ENCODE assay signal across 8 mouse cellular contexts in the genomic region with DNA sequence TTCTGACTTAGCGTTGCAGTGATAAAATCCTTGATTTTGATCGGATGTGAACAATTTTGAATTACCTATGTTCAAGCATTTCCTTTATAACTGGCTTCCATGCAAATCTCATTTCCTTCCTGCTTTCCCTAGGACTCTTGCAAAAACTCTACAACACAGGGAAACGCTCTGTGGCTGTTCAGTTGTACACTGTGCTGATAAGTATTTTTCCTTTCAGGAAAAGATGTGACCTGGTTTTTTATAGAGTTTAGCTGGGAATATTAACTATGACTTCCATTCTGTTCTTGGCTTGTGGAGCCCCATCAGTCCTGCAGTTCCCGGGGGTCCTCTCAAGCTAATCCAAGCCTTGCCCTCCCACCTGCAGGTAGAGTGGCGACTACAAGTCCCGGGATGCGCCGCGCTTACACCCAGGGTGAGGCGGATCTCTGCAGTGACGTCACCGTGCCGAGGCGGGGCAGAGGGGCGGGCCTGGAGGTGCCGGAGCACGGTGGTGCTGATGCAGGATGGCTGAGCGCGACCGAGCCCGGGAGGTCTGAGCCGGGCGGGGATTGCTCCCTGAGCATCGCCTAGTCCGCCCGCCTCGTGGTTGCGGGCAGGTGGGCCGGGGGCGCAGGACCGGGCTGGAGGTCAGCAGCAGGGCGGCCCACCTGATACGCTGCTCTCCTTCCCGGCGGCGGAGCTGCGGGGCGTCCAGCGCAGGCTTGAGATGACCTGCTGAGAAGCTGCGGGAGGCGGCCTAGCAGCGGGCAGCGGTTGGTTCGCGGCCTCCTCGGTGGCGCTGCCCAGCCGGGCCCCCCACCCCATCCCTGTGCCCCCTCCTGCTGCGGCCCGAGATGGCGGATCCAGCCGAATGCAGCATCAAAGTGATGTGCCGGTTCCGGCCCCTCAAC. TPM values are rescaled to one million over a fixed set of nuclear protein-coding genes. Genes with fewer than 3 reads are reported as not detected.
DNase-seq lines count a peak whose midpoint lies in the region; ATAC-seq and TF ChIP-seq lines count a peak whose summit lies in the region.

Kif5c (plus strand) TSS at position 470 of the 890 bp plus-strand sequence.

- peak within 1 kb of the TSS; percentile 69 for H3K9ac ChIP-seq in embryonic facial prominence, embryonic 14.5 days (ENCODE audit: low read depth, low read length)
- peak within 1 kb of the TSS; percentile 97 for H3K9ac ChIP-seq in midbrain, embryonic 12.5 days (replicated peaks)

- no peak for TF ChIP-seq POLR2A in bone marrow, adult 2 months (IDR thresholded peaks at IDR 0.05; ENCODE audit: borderline replicate concordance, control insufficient read depth, low read depth, low read length)
- no peak for TF ChIP-seq POLR2A in kidney, adult 2 months (IDR thresholded peaks at IDR 0.05; ENCODE audit: low read depth, low read length)

- WGBS in bone marrow, adult 2 months: 5% methylated on average over 54 of the region's 54 CpGs
- WGBS in embryonic facial prominence, embryonic 14.5 days: 8% methylated on average over 34 of the region's 54 CpGs
- 4% methylated on average over 54 of the region's 54 CpGs for WGBS in kidney, adult 2 months
- WGBS in limb, embryonic 10.5 days: 6% methylated on average over 53 of the region's 54 CpGs
- WGBS in midbrain, embryonic 12.5 days: 6% methylated on average over 50 of the region's 54 CpGs

- ATAC-seq in embryonic facial prominence, embryonic 14.5 days (ENCODE audit: low read depth): peak; percentile 97
- ATAC-seq in midbrain, embryonic 12.5 days (ENCODE audit: low FRiP score, low read depth): peak; percentile 97

- H3K4me1 ChIP-seq in bone marrow, adult 2 months (ENCODE audit: control insufficient read depth, insufficient read depth, low read length): no peaks in the 10 kb centered on the region
- peaks cover 12% of the 10 kb centered on the region for H3K4me1 ChIP-seq in embryonic facial prominence, embryonic 14.5 days (ENCODE audit: control insufficient read depth, insufficient read depth, low read length)
- H3K4me1 ChIP-seq in kidney, adult 2 months (ENCODE audit: control insufficient read depth, insufficient read depth, low read length): no peaks in the 10 kb centered on the region
- H3K4me1 ChIP-seq in limb, embryonic 10.5 days: peaks cover 26% of the 10 kb centered on the region
- H3K4me1 ChIP-seq in midbrain, embryonic 12.5 days: peaks cover 17% of the 10 kb centered on the region

- H3K27ac ChIP-seq in bone marrow, adult 2 months (ENCODE audit: control insufficient read depth, insufficient read depth, low read depth, low read length, poor library complexity): no peak within 1 kb of the TSS
- H3K27ac ChIP-seq in embryonic facial prominence, embryonic 14.5 days (replicated peaks; ENCODE audit: low read depth, low read length): no peak within 1 kb of the TSS; the same call in 1 of the 2 replicates
- no peak within 1 kb of the TSS for H3K27ac ChIP-seq in kidney, adult 2 months (ENCODE audit: insufficient read depth, low read depth, low read length)
- H3K27ac ChIP-seq in limb, embryonic 10.5 days: peak within 1 kb of the TSS; percentile 91
- peak within 1 kb of the TSS; percentile 88 for H3K27ac ChIP-seq in midbrain, embryonic 12.5 days (replicated peaks)

- H3K4me3 ChIP-seq in bone marrow, adult 2 months (replicated peaks; ENCODE audit: control insufficient read depth, low read depth, low read length): peak within 1 kb of the TSS; percentile 22
- H3K4me3 ChIP-seq in embryonic facial prominence, embryonic 14.5 days (ENCODE audit: low read depth, low read length): peak within 1 kb of the TSS; percentile 75
- H3K4me3 ChIP-seq in kidney, adult 2 months (ENCODE audit: insufficient read depth, low read depth, low read length): peak within 1 kb of the TSS; percentile 58
- peak within 1 kb of the TSS; percentile 98 for H3K4me3 ChIP-seq in limb, embryonic 10.5 days
- peak within 1 kb of the TSS; percentile 91 for H3K4me3 ChIP-seq in midbrain, embryonic 12.5 days

- no peaks in the 10 kb centered on the region for H3K27me3 ChIP-seq in embryonic facial prominence, embryonic 14.5 days (replicated peaks; ENCODE audit: control insufficient read depth, insufficient read depth, low read length)
- peaks cover 4% of the 10 kb centered on the region for H3K27me3 ChIP-seq in kidney, adult 2 months (replicated peaks; ENCODE audit: control insufficient read depth, insufficient read depth, low read length)
- no peaks in the 10 kb centered on the region for H3K27me3 ChIP-seq in limb, embryonic 10.5 days (ENCODE audit: low read depth, poor library complexity, severe bottlenecking)
- H3K27me3 ChIP-seq in midbrain, embryonic 12.5 days: no peaks in the 10 kb centered on the region

- H3K36me3 ChIP-seq in embryonic facial prominence, embryonic 14.5 days (ENCODE audit: control insufficient read depth, insufficient read depth, low read length): no peaks in the 10 kb centered on the region
- H3K36me3 ChIP-seq in kidney, adult 2 months (ENCODE audit: control insufficient read depth, insufficient read depth, low read length): no peaks in the 10 kb centered on the region
- peaks cover 17% of the 10 kb centered on the region for H3K36me3 ChIP-seq in limb, embryonic 10.5 days
- H3K36me3 ChIP-seq in midbrain, embryonic 12.5 days: peaks cover 21% of the 10 kb centered on the region

- peak; percentile 94 for DNase-seq in embryonic facial prominence, embryonic 14.5 days (ENCODE audit: low spot score)
- DNase-seq in heart, adult 8-10 months (ENCODE audit: low spot score): peak; percentile 73
- DNase-seq in kidney, adult 2 months: peak; percentile 84
- peak; percentile 95 for DNase-seq in limb, embryonic 10.5 days (ENCODE audit: low spot score)
- peak; percentile 10 for DNase-seq in skeletal muscle tissue, adult 2 months (ENCODE audit: low read depth, low spot score)
- peak; percentile 85 for DNase-seq in yolk sac, embryonic 10.5 days (ENCODE audit: low spot score)

- H3K4me2 ChIP-seq in embryonic facial prominence, embryonic 14.5 days (ENCODE audit: low read depth, low read length): peak within 1 kb of the TSS; percentile 92
- peak within 1 kb of the TSS; percentile 73 for H3K4me2 ChIP-seq in midbrain, embryonic 12.5 days (replicated peaks)

- H3K9me3 ChIP-seq in embryonic facial prominence, embryonic 14.5 days (ENCODE audit: control insufficient read depth, low read length): no peaks in the 10 kb centered on the region; the same call in 1 of the 2 replicates
- H3K9me3 ChIP-seq in limb, embryonic 10.5 days (replicated peaks): no peaks in the 10 kb centered on the region
- no peaks in the 10 kb centered on the region for H3K9me3 ChIP-seq in midbrain, embryonic 12.5 days

- TF ChIP-seq CTCF in bone marrow, adult 2 months (IDR thresholded peaks at IDR 0.05; ENCODE audit: control insufficient read depth, insufficient read depth, low read length): no peak
- TF ChIP-seq CTCF in kidney, adult 2 months (conservative IDR thresholded peaks at IDR 0.05; ENCODE audit: insufficient read depth, insufficient read length, low read depth, low read length): no peak

RNA-seq across cellular contexts. Expression of gene Kif5c, which starts in this region (rescaled TPM):
- 0.18 and 0.50 TPM in 2 replicates for polyA plus RNA-seq in bone marrow, adult 2 months (2011; ENCODE audit: insufficient read depth, insufficient read length, low replicate concordance, missing spikeins)
- 12.1 and 13.6 TPM in 2 replicates for polyA plus RNA-seq in embryonic facial prominence, embryonic 14.5 days (2014; fragmentation: Nextera tagmentation; extraction: Ambion mirVana)
- total RNA-seq in heart, adult 8-10 months (2022): 1 to 10 TPM; 1.1 to 1.5 (median 1.3) TPM
- polyA plus RNA-seq in kidney, adult 2 months (2012; rRNA removed): 0.45 and 0.58 TPM in 2 replicates
- 13.8 and 14.5 TPM in 2 replicates for polyA plus RNA-seq in limb, embryonic 10.5 days (2016; fragmentation: Nextera tagmentation; extraction: Ambion mirVana)
- polyA plus RNA-seq in midbrain, embryonic 12.5 days (2016; fragmentation: Nextera tagmentation; extraction: Ambion mirVana): 131 and 149 TPM in 2 replicates

Comparison
In these comparisons a context has a peak if more than half of its experiments do, and no peak if none do; other contexts are left out.
1. Peak in DNase-seq and H3K4me3 ChIP-seq in kidney, adult 2 months; RNA of the gene not detected or under 1 TPM.
2. H3K27ac ChIP-seq: peak in limb, embryonic 10.5 days (single experiment) and midbrain, embryonic 12.5 days (single experiment); none in bone marrow, adult 2 months (single experiment), embryonic facial prominence, embryonic 14.5 days (single experiment) and kidney, adult 2 months (single experiment).
3. H3K4me3 ChIP-seq: peak in every context shown above with its lines; median percentile 98 in limb, embryonic 10.5 days; 91 in midbrain, embryonic 12.5 days; 75 in embryonic facial prominence, embryonic 14.5 days; 58 in kidney, adult 2 months; 22 in bone marrow, adult 2 months.
4. DNase-seq: peak in every context shown above with its lines; median percentile 95 in limb, embryonic 10.5 days; 94 in embryonic facial prominence, embryonic 14.5 days; 85 in yolk sac, embryonic 10.5 days; 84 in kidney, adult 2 months; 73 in heart, adult 8-10 months; 10 in skeletal muscle tissue, adult 2 months.